Mouse (Mus musculus) embryonic facial prominence, embryonic 11.5 days (tissue): ENCODE data around the gene Cald1. TPM values are rescaled to one million over a fixed set of nuclear protein-coding genes. Genes with fewer than 3 reads are reported as not detected.

Experiments used
- ATAC-seq: fragments of 200-750 bp; cut with Nextera tagmentation; replicated peaks from 2 replicates; pipeline ENCODE4 v1.8.0; 2017; ENCODE audit warnings: low read depth; ENCODE audit not compliant: insufficient number of reproducible peaks, low FRiP score, low TSS enrichment
- DNase-seq: peaks from one replicate; pipeline ENCODE4 v3.0.0-alpha.2; 2015; ENCODE audit warnings: low spot score
- H3K27ac ChIP-seq: fragments of 300-500 bp; sonication (generic); replicated peaks from 2 replicates; pipeline ENCODE4 v1.5.1; 2014; ENCODE audit warnings: mild to moderate bottlenecking, low read depth, low read length, control low read depth
- H3K27me3 ChIP-seq: fragments of 300-500 bp; sonication (generic); 2 replicates; pipeline ENCODE4 v1.6.1; 2014; ENCODE audit warnings: mild to moderate bottlenecking, low read length, moderate library complexity, mixed read lengths; ENCODE audit not compliant: control insufficient read depth, insufficient read depth
- H3K36me3 ChIP-seq: fragments of 300-500 bp; sonication (generic); replicated peaks from 2 replicates; pipeline ENCODE4 v1.6.1; 2014; ENCODE audit warnings: low read depth, mild to moderate bottlenecking, low read length, moderate library complexity, mixed read lengths; ENCODE audit not compliant: control insufficient read depth, insufficient read depth
- H3K4me1 ChIP-seq: fragments of 300-500 bp; sonication (generic); 2 replicates; pipeline ENCODE4 v1.6.1; 2014; ENCODE audit warnings: low read length, mixed read lengths; ENCODE audit not compliant: control insufficient read depth, insufficient read depth
- H3K4me2 ChIP-seq: fragments of 300-500 bp; sonication (generic); 2 replicates; pipeline ENCODE4 v1.6.1; 2014; ENCODE audit warnings: low read depth, mild to moderate bottlenecking, control low read depth, low read length, moderate library complexity
- H3K4me3 ChIP-seq: fragments of 300-500 bp; sonication (generic); 2 replicates; pipeline ENCODE4 v1.5.1; 2014; ENCODE audit warnings: low read depth, low read length, control low read depth
- H3K9ac ChIP-seq: fragments of 300-500 bp; sonication (generic); replicated peaks from 2 replicates; pipeline ENCODE4 v1.6.1; 2014; ENCODE audit warnings: mild to moderate bottlenecking, control low read depth, low read length
- H3K9me3 ChIP-seq: fragments of 300-500 bp; sonication (generic); replicated peaks from 2 replicates; pipeline ENCODE4 v1.6.1; 2016; ENCODE audit warnings: mild to moderate bottlenecking, low read length, inconsistent platforms, mixed read lengths; ENCODE audit not compliant: control insufficient read depth
- WGBS: fragments of 180-500 bp; shearing (Covaris S2); extraction: QIAGEN DNeasy Blood & Tissue Kit; methylation state at CpG from one replicate; pipeline ENCODE4 v1.1.7; 2014; 5-methylcytosine and 5-hydroxymethylcytosine counted together
- polyA plus RNA-seq: library from polyadenylated mRNA; unstranded; fragments of >200 nt; fragmentation: Nextera tagmentation; extraction: Ambion mirVana; gene quantifications from 2 replicates; pipeline ENCODE4 v1.2.1, GENCODE M21; 2014

Gene Cald1
- polyA plus RNA-seq, 1 experiment from 2014 or later = 283 TPM

DNA sequence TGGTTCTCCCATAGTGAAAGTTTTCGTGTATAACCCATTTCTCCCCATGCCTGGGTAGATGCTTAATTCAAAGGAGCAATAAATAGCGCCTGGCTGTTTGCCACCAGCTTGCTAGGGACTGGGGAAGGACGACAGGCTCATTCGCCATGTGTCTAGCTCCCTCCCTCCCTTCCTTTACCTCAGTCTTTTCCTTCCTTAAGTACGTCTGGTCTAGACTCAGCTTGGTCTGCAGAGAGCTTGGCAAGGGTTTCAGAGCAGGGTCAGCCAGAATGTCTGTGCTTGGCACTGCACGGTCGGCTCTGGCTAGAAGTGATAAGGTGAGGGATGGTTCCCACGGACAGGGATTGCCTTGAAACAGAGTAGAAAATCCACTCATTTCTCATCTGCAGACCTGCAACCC, 62.4 kb downstream of the Cald1 start:
- no peak for DNase-seq
- Histone ChIP-seq H3K9ac (no peak overlapping the region), H3K4me1 (no peaks in the 10 kb centered on the region), H3K4me2 (no peak overlapping the region), H3K27me3 (no peaks in the 10 kb centered on the region), H3K9me3 (no peaks in the 10 kb centered on the region), H3K27ac (no peak overlapping the region), H3K36me3 (no peaks in the 10 kb centered on the region), H3K4me3 (no peak overlapping the region)
- WGBS = 75% methylated on average over 8 of the region's 8 CpGs
- no peak for ATAC-seq

GRCm38 (mm10) chr6:34662626-34663025, 64.3 kb downstream of the Cald1 start:
- Histone ChIP-seq H3K9ac (no peak overlapping the region), H3K9me3 (no peaks in the 10 kb centered on the region), H3K36me3 (no peaks in the 10 kb centered on the region), H3K4me1 (no peaks in the 10 kb centered on the region), H3K4me3 (no peak overlapping the region), H3K27me3 (no peaks in the 10 kb centered on the region), H3K4me2 (no peak overlapping the region), H3K27ac (no peak overlapping the region)
- DNase-seq (no peak), ATAC-seq (no peak)
- WGBS = 65% methylated on average over 6 of the region's 6 CpGs

DNA sequence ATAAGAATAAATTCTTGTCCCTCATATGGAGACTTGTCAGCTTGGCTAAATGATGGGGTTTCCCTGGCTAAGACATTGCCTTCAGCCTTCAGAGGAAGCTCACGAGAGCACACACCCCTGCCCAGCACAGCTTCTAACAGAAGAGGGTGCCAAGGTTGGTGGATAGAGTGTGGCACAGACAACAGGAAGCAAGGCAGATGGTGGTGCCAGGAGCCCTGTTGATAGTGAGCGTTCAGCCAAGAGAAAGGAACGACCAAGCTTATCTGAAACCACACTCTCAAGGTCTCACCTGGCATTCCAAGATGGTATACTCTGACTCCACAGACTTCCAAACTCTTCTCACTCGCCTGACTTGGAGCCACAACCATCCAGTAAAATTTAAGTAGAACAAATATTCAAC, 66.0 kb downstream of the Cald1 start:
- Histone ChIP-seq H3K9ac (no peak overlapping the region), H3K36me3 (no peaks in the 10 kb centered on the region), H3K27me3 (no peaks in the 10 kb centered on the region), H3K9me3 (no peaks in the 10 kb centered on the region), H3K4me2 (no peak overlapping the region), H3K27ac (no peak overlapping the region), H3K4me1 (no peaks in the 10 kb centered on the region), H3K4me3 (no peak overlapping the region)
- ATAC-seq (no peak), DNase-seq (no peak)
- WGBS = 91% methylated on average over 4 of the region's 4 CpGs

DNA sequence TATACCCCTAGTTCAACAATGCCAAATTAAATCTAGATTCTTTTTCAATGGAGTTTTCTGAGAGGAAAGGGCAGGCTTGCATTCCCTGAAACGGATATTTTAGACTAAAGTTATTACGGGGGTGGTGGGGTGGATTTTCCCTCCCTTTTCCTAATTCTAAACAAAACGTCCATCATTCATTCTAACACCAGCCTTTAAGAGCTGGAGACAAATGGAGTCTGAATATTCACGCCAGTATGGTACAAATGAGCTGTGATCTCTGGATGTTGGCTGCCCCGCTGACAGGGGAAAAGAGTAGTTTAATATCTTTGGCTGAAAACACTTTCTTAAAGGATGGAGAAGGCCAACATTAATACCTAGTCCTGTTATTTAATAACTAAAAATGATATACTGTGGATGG, 66.4 kb downstream of the Cald1 start:
- H3K4me2 ChIP-seq = no peak overlapping the region
- no peaks in the 10 kb centered on the region for H3K36me3 ChIP-seq
- H3K4me1 ChIP-seq = no peaks in the 10 kb centered on the region
- H3K27ac ChIP-seq = no peak overlapping the region
- H3K9me3 ChIP-seq = no peaks in the 10 kb centered on the region
- H3K4me3 ChIP-seq = no peak overlapping the region
- no peak overlapping the region for H3K9ac ChIP-seq
- no peaks in the 10 kb centered on the region for H3K27me3 ChIP-seq
- no peak for ATAC-seq
- WGBS = 78% methylated on average over 5 of the region's 5 CpGs
- no peak for DNase-seq

- Histone ChIP-seq H3K4me1 (no peaks in the 10 kb centered on the region), H3K9me3 (no peaks in the 10 kb centered on the region), H3K36me3 (no peaks in the 10 kb centered on the region), H3K27ac (no peak overlapping the region), H3K9ac (no peak overlapping the region), H3K4me2 (no peak overlapping the region), H3K27me3 (no peaks in the 10 kb centered on the region), H3K4me3 (no peak overlapping the region)
- 93% methylated on average over 5 of the region's 5 CpGs for WGBS
- ATAC-seq (no peak), DNase-seq (no peak)
Observed at GRCm38 (mm10) chr6:34668739-34669254, 70.5 kb downstream of the Cald1 start.

GRCm38 (mm10) chr6:34671355-34671754, 73.1 kb downstream of the Cald1 start:
- Histone ChIP-seq H3K27ac (no peak overlapping the region), H3K4me1 (no peaks in the 10 kb centered on the region), H3K4me3 (no peak overlapping the region), H3K4me2 (no peak overlapping the region), H3K36me3 (no peaks in the 10 kb centered on the region), H3K9me3 (no peaks in the 10 kb centered on the region), H3K9ac (no peak overlapping the region), H3K27me3 (no peaks in the 10 kb centered on the region)
- WGBS = 54% methylated on average over 1 of the region's 1 CpGs
- ATAC-seq = no peak
- DNase-seq = no peak

GRCm38 (mm10) chr6:34674416-34674815, 76.1 kb downstream of the Cald1 start:
- no peaks in the 10 kb centered on the region for H3K36me3 ChIP-seq
- H3K4me1 ChIP-seq = no peaks in the 10 kb centered on the region
- H3K27ac ChIP-seq = no peak overlapping the region
- H3K4me2 ChIP-seq = no peak overlapping the region
- ATAC-seq (no peak), DNase-seq (no peak)
- H3K4me3 ChIP-seq = no peak overlapping the region
- H3K27me3 ChIP-seq = no peaks in the 10 kb centered on the region
- no peak overlapping the region for H3K9ac ChIP-seq
- 87% methylated on average over 7 of the region's 7 CpGs for WGBS
- no peaks in the 10 kb centered on the region for H3K9me3 ChIP-seq

- no peak overlapping the region for H3K27ac ChIP-seq
- 74% methylated on average over 10 of the region's 10 CpGs for WGBS
Observed at GRCm38 (mm10) chr6:34674897-34675296, 76.6 kb downstream of the Cald1 start.

More at GRCm38 (mm10) chr6:34674897-34675296, 76.6 kb downstream of the Cald1 start:
- no peak for DNase-seq
- Histone ChIP-seq H3K9ac (no peak overlapping the region), H3K4me1 (no peaks in the 10 kb centered on the region), H3K9me3 (no peaks in the 10 kb centered on the region), H3K4me2 (no peak overlapping the region), H3K4me3 (no peak overlapping the region), H3K36me3 (no peaks in the 10 kb centered on the region), H3K27me3 (no peaks in the 10 kb centered on the region)
- ATAC-seq = no peak
